In the genomic region with DNA sequence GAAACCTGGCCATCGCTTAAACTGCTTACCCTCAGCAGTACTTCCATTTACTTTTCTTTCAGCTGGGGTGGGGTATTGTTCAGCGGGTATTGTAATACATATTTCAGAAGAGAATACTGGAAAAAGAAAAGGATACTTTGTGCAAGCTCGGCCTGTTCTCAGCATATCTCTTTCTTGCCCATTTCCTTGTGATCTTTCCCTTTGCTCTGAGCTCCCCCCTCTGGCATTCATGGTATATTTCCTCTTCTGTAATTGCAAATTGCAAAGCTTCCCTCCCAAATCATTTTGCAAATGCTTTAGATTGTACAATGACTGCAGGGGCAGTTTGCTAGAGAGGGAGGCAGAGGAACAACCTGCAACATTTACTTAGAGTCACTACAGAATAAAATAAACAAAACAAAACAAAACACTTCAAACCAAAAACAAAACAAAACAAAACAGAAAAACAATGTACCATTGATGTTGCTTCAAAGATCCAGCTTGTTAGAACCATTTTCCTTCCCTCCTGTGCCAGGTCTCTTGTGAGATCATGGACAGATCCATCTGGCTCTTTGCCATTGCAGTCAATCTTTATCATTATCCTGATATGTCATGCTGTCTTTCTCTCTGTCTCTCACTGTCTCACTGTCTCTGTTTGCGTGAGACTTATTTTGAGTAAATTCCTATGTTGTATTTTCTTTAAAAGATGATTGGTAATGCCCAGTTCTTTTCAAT, we compare ENCODE assay signal across 11 mouse cellular contexts.
DNase-seq lines count a peak whose midpoint lies in the region; ATAC-seq and TF ChIP-seq lines count a peak whose summit lies in the region.
"Had no signal": no experiment of that assay in that cellular context is flagged by ENCODE, and none has a peak within 500 bp of the region (broad histone marks: within the 10 kb centered on the region; RNA-seq: fewer than 3 reads in every experiment).

No protein-coding gene starts in this region.

- TF ChIP-seq CTCF in thymus, adult 2 months (IDR thresholded peaks at IDR 0.05; ENCODE audit: borderline replicate concordance, control insufficient read depth, extremely low read depth, insufficient read depth, low read length, poor library complexity): no peak

- DNase-seq in adrenal gland, postnatal 14 days: peak; percentile 6
- DNase-seq in adrenal gland, postnatal 25 days: no peak
- DNase-seq in hindbrain, embryonic 14.5 days (ENCODE audit: low spot score): peak; percentile 69
- no peak for DNase-seq in hindbrain, embryonic 10.5 days (ENCODE audit: low spot score)
- peak; percentile 10 for DNase-seq in thymus, postnatal 14 days
- no peak for DNase-seq in thymus, adult 2 months
- no peak for DNase-seq in left cerebral cortex, adult 11 months (ENCODE audit: low spot score)
- DNase-seq: gastrocnemius, postnatal 25 days had no signal

- no peaks in the 10 kb centered on the region for H3K36me3 ChIP-seq in hindbrain, embryonic 14.5 days (replicated peaks; ENCODE audit: control insufficient read depth, insufficient read depth)
- H3K36me3 ChIP-seq in hindbrain, embryonic 10.5 days: no peaks in the 10 kb centered on the region
- no peaks in the 10 kb centered on the region for H3K36me3 ChIP-seq in thymus, adult 2 months (ENCODE audit: control insufficient read depth, insufficient read depth, low read length)

- no peak overlapping the region for H3K4me2 ChIP-seq in hindbrain, embryonic 14.5 days (replicated peaks)

- H3K27ac ChIP-seq in hindbrain, embryonic 14.5 days: peak overlapping the region; percentile 49
- H3K27ac ChIP-seq in hindbrain, embryonic 10.5 days: no peak overlapping the region
- no peak overlapping the region for H3K27ac ChIP-seq in thymus, adult 2 months (ENCODE audit: control insufficient read depth, insufficient read depth, low read length)

- no peaks in the 10 kb centered on the region for H3K27me3 ChIP-seq in hindbrain, embryonic 14.5 days (ENCODE audit: control insufficient read depth, insufficient read depth, low read length)
- no peaks in the 10 kb centered on the region for H3K27me3 ChIP-seq in hindbrain, embryonic 10.5 days (ENCODE audit: insufficient read depth, poor library complexity, severe bottlenecking)
- no peaks in the 10 kb centered on the region for H3K27me3 ChIP-seq in thymus, adult 2 months (ENCODE audit: control insufficient read depth, insufficient read depth, low read length)
- H3K27me3 ChIP-seq: megakaryocyte, embryonic 14.5 days had no signal

- H3K9ac ChIP-seq in hindbrain, embryonic 14.5 days: 0 out of 2 replicates have a peak overlapping the region, but pooled peaks have one; percentile 31

- 53% methylated on average over 4 of the region's 4 CpGs for WGBS in hindbrain, embryonic 14.5 days
- 76% methylated on average over 4 of the region's 4 CpGs for WGBS in hindbrain, embryonic 10.5 days
- 79% methylated on average over 4 of the region's 4 CpGs for WGBS in thymus, adult 2 months

- no peak for TF ChIP-seq POLR2A in thymus, adult 2 months (IDR thresholded peaks at IDR 0.05; ENCODE audit: control insufficient read depth, extremely low read depth, insufficient read depth, low read length, poor library complexity)

- no peak overlapping the region for H3K4me3 ChIP-seq in hindbrain, embryonic 14.5 days (replicated peaks; ENCODE audit: low read length)
- H3K4me3 ChIP-seq in hindbrain, embryonic 10.5 days: no peak overlapping the region
- no peak overlapping the region for H3K4me3 ChIP-seq in thymus, adult 2 months (ENCODE audit: control insufficient read depth, insufficient read depth, low read length)
- H3K4me3 ChIP-seq: megakaryocyte, embryonic 14.5 days had no signal

- ATAC-seq in hindbrain, embryonic 14.5 days (ENCODE audit: low FRiP score): no peak
- no peak for ATAC-seq in granulocyte monocyte progenitor cell, adult 5-6 weeks (replicated peaks; ENCODE audit: poor library complexity, severe bottlenecking)
- ATAC-seq: intestine, embryonic 16.5 days had no signal

- H3K4me1 ChIP-seq in hindbrain, embryonic 14.5 days (replicated peaks; ENCODE audit: control insufficient read depth, insufficient read depth, low read length): peaks cover 15% of the 10 kb centered on the region
- 0 out of 2 replicates have a peak, but pooled peaks cover 3% of the 10 kb centered on the region for H3K4me1 ChIP-seq in hindbrain, embryonic 10.5 days (replicated peaks)
- no peaks in the 10 kb centered on the region for H3K4me1 ChIP-seq in thymus, adult 2 months (replicated peaks; ENCODE audit: control insufficient read depth, insufficient read depth, low read length)

- no peaks in the 10 kb centered on the region for H3K9me3 ChIP-seq in hindbrain, embryonic 14.5 days (ENCODE audit: control insufficient read depth, low read length)
- no peaks in the 10 kb centered on the region for H3K9me3 ChIP-seq in hindbrain, embryonic 10.5 days
- H3K9me3 ChIP-seq: megakaryocyte, embryonic 14.5 days had no signal

Comparison
In these comparisons a context has a peak if more than half of its experiments do, and no peak if none do; other contexts are left out.
1. DNase-seq: peak in adrenal gland, postnatal 14 days (single experiment), hindbrain, embryonic 14.5 days (single experiment) and thymus, postnatal 14 days (single experiment); none in adrenal gland, postnatal 25 days (single experiment), hindbrain, embryonic 10.5 days (single experiment), thymus, adult 2 months (single experiment) and left cerebral cortex, adult 11 months (single experiment).